Mouse (Mus musculus) fibroblast of lung, adult 2 months (primary cell): ENCODE results near the gene Dusp21.

Experiments used
- DNase-seq: peaks from one replicate; pipeline ENCODE4 v3.0.0-alpha.2; 2011; ENCODE audit warnings: low read depth

Dusp21 gene

DNA sequence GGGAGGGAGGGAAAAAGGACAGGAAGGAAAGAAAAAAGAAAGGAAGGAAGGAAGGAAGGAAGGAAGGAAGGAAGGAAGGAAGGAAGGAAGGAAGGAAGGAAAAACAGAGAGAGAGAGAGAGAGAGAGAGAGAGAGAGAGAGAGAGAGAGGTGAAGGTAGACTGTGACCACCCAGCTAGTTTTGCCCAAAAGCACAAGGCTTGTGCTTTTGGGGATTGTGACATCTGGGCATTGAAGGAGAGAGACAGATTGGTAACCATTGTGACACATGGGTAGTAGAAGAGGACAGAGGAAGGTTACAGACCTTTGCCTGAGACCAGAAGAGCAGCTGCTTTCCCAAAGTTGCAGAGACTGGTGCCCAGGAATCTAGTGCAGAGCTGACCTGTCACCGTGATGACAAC lies at the start of gene Dusp21:
TSS of gene Dusp21 (plus strand) at position 301 of the 400 bp plus-strand sequence.
- no peak for DNase-seq

DNA sequence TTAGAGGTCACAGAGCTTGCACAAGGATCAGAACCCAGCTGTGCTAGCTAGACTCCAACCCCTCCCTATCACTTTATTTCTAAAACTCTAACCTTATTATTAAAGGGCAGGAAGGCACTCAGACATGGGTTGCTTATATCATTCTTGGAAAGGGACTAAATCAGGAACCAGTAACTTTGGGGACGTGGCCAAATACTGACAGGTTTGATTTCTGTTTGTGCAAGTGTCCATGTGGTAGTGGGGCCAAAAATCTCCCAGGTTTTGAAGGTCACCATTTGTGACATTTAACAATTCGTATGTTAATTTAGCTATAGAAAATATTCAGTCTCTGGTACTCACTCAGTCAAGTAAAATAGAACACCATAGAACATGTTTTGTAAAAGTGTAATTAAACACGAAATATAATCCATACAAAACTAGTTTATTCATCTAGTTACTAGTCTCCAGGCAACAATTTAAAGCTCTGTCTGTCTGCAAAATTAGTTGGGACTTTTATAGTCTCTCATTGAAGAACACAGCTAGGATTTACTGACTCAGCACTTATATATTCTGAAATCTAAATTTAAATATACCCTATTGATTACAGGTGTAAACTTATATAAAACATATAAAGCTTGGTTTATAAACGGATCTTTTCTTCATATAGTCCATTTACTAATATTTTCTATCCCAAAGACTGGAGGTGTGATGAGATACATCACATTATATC lies 15.2 kb downstream of the Dusp21 start:
- DNase-seq, result no peak

DNA sequence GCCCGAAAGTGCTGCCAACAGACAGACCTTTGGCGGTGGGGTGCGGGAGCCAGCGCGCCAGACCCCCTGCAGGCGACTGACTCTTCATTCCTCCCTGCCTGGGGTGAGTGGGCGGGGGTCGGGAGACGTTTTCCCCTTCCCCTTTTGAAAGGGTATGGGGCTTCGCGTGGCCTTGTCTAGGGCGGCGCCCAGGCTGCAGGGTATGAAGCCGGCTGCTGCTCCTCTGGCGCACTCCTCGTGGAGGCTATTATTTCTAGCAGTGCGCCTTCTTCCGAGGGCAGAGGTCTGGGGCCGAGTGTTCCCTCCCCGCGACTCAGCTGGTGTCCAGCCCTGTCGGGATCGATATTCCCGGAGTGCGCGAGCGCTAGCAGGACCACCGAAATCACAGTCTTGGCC lies 16.1 kb downstream of the Dusp21 start:
- DNase-seq, result no peak

GRCm38 (mm10) chrX:18162192-18162857 lies 16.7 kb downstream of the Dusp21 start, which contains the start of gene Kdm6a:
TSS of gene Kdm6a (plus strand) at chrX:18162575.
- peak; percentile 88 for DNase-seq

DNA sequence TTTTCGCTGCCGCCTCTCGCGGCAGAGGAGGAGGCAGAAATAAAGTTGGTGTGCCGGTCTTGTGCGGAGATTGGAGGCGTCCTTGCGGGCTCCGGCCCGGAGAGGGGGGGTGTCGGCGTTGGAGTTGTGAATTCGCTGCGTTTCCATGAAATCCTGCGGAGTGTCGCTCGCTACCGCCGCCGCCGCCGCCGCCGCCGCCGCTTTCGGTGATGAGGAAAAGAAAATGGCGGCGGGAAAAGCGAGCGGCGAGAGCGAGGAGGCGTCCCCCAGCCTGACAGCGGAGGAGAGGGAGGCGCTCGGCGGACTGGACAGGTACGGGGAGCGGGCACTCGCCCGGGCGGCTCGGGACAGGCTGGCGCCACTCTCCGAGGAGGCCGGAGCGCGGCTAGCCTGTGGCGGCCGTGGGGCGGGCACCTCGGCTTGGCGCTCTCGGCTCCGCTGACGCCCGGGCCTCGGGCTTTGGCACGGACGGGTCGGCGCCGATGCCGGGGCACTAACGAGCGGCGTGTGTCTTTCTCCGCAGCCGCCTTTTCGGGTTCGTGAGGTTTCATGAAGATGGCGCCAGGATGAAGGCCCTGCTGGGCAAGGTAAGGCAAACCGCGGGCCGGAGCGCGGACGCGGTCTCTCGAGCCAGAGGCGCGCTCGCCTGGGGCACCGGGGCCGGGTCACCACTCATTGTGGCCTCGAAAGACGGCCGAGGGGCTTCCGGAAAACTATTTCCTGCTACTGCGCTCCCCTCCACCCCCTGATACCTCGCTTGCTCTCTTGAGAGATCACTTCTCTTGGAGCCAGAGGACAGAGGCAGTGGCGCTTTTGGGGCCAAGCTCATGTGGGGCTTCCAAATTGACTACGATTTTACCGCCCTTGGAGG lies 17.4 kb downstream of the Dusp21 start:
- DNase-seq, result no peak

DNA sequence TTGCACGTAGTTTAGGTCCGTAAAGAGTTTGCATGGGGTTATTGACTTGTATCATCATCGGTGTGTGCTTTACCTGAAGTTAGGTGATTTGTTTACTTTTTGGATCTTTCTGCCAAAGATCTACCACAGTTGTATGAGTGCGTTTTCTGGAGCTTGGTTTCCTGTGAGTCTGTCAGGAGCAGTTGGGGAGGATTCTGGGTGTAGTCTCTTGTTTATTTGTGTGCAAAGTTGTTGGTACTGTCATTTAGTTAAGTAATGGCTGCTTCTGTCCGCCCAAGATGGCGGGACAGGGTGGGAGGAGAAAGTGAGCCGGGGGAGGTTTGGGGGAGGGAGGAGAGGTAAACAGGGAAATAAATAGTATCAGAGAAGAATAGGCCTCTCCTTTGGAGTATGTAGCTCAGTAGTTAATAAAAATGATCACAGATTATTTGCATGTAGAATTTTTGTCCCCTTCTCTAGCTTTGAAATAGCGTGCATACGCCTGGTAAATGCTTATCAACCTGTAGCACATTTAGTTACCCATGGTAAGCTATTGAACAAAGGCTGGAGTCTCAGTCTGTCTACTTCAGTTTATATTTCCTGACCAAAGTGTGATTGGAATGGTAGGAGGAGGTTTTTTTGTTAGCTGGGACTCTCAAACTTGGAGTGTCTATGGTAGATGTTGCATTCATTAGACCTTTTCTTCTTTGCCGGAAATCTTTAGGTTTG lies 18.4 kb downstream of the Dusp21 start:
- DNase-seq, result no peak

DNA sequence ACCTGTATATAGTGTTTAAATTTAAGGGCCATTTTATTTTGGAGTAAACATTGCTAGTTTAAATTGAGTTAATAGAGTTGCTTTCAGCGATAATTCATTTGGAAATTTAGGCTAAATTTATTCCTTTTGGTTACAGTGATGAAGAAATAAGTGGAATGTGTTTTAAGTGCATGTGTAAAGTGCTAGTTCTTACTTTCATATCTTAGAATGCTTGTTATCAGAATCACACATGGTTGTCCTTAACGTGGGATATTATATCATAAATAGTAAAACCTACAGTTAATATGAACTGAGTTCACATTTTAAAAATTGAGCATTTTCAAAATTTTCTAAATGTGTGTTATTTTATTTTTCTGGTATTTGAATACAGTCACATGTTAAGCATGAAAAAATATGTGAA lies 19.5 kb downstream of the Dusp21 start:
- no peak for DNase-seq

DNA sequence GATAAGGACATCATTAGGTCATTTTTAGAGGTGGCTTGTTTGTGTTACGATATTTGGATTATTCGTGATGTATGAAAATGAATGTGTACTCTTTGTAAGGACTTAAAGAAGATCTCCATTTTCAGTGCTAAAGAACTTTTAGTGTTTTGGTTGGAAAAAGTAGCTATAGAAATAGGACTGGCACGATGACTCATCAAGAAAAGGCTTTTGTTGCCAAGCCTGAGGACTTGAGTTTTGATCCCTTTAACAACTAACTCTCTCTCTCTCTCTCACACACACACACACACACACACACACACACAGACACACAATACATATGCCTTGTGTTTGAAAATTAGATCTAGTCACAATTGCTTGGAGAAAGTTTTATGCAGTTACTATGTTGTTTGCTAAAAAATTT lies 21.3 kb downstream of the Dusp21 start:
- no peak for DNase-seq

- DNase-seq, result no peak
These were observed 23.3 kb downstream of the Dusp21 start for GRCm38 (mm10) chrX:18168940-18169339.

GRCm38 (mm10) chrX:18174831-18175230 lies 29.2 kb downstream of the Dusp21 start:
- no peak for DNase-seq

DNA sequence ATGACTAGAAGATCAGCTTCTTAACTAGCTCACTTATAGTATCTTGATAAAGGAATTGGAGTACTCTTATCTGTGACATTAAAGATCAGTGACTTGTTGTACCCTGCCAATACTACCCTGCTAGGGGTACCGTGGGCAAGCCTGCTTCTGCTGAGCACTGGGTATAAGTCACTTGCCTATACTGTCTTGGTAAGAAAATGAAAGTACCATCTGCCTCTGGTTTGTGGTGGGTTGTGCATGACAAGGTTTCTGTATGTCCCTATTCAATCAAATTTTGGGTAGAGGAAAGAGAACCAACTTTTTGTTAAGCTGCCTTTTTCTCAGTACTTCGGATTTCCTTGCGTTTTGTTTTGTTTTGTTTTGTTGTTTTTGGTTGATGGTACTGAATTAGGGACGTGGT lies 32.1 kb downstream of the Dusp21 start:
- no peak for DNase-seq

- no peak for DNase-seq
These were observed 33.8 kb downstream of the Dusp21 start for GRCm38 (mm10) chrX:18179492-18179891.

GRCm38 (mm10) chrX:18187203-18187602 lies 41.5 kb downstream of the Dusp21 start:
- no peak for DNase-seq

GRCm38 (mm10) chrX:18188293-18188692 lies 42.6 kb downstream of the Dusp21 start:
- DNase-seq, result no peak
